Mouse (Mus musculus) large intestine, adult 2 months (tissue): ENCODE measurements around the gene Scrn2. TPM values are rescaled to one million over a fixed set of nuclear protein-coding genes. Genes with fewer than 3 reads are reported as not detected.
A peak's percentile ranks its signal among the peaks of the same experiment; 100 is the strongest.

Experiments
- DNase-seq: peaks from one replicate; pipeline ENCODE4 v3.0.0-alpha.2; 2012; ENCODE audit warnings: low read depth, low spot score
- WGBS: fragments of 180-500 bp; shearing (Covaris S2); methylation state at CpG from one replicate; pipeline ENCODE4 v1.1.7; 2018; 5-methylcytosine and 5-hydroxymethylcytosine counted together
- polyA plus RNA-seq: library from polyadenylated mRNA; depleted of rRNA; stranded (reverse); fragments of >200 nt; gene quantifications from 2 replicates; pipeline ENCODE4 v1.2.3, GENCODE M21; 2012; rRNA removed

Gene Scrn2
- 32.1 and 38.6 TPM in 2 replicates for polyA plus RNA-seq

- DNase-seq, result peak; percentile 70
- WGBS, result 1% methylated on average over 25 of the region's 25 CpGs
Observed at GRCm38 (mm10) chr11:97029686-97030417, at the start of gene Scrn2. TSS of gene Scrn2 (plus strand) at chr11:97029938.

DNA sequence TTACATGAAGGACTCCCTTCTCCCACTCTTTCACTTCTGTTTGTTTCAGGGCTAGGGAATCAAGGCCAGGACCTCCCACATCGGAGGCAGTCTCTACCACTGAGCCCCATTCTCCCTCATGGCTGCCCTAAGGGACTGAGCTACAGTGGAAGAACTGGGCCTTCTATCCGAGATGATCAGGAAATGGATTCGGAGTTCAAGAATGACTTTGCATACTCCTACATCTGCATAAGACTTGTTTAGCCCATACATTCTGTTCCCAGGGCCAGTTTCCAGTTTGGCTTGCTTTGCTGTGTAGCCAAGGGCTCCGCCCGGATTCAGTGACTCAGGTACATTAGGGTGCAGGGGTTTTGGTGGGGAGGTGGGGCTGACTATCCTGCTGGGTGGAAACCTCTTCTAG is 49.7 kb upstream of the Scrn2 start:
- DNase-seq, result no peak
- WGBS, result 83% methylated on average over 5 of the region's 5 CpGs

GRCm38 (mm10) chr11:96981461-96981860 is 48.3 kb upstream of the Scrn2 start:
- no peak for DNase-seq
- WGBS, result 71% methylated on average over 15 of the region's 15 CpGs

GRCm38 (mm10) chr11:96982355-96982754 is 47.4 kb upstream of the Scrn2 start:
- peak; percentile 52 for DNase-seq

DNA sequence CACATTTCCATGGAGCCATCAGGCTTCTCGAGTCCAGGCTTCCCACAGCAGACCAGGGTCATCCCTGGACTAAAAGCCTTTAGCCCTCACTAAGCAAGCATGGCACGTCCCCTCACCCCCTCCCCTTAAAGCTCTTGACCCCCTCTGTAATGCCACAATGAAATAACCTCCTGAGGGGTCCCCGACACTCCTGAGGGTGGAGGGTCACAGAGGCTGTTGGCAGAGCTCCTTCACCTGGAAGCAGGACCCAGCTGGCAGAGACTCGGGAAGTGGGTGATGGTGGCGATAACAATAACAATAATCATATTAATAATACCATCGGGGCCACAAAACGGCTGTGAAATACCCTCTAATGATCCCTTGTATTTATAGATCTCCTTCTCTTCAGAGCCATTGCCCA is 46.9 kb upstream of the Scrn2 start, which contains the start of gene Sp2:
Gene Sp2 (minus strand): TSS at position 101 of the 400 bp plus-strand sequence.
- no peak for DNase-seq
- WGBS, result 73% methylated on average over 7 of the region's 7 CpGs

More at GRCm38 (mm10) chr11:96982355-96982754, 47.4 kb upstream of the Scrn2 start:
- WGBS, result 1% methylated on average over 7 of the region's 7 CpGs

DNA sequence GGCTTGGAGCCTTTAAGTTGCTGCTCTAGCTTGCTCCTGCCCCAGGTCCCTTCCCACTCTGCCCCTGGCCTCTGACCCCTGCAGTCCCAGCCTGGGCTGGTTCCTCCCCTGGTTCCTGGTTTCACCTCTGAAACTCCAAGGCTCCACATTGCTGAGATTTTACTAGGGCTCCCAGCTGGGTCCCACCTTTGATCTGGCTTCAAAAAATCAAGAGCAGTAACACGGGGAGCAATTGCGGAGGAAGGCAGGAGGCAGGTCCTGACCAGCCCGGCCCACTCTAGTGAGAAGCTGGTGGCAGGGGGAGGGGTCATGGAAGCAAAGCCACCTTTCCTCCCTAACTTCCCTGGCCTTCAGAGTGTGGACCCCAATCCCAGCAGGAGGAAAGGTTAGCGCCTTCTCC is 44.8 kb upstream of the Scrn2 start:
- 51% methylated on average over 4 of the region's 4 CpGs for WGBS
- DNase-seq, result no peak

DNA sequence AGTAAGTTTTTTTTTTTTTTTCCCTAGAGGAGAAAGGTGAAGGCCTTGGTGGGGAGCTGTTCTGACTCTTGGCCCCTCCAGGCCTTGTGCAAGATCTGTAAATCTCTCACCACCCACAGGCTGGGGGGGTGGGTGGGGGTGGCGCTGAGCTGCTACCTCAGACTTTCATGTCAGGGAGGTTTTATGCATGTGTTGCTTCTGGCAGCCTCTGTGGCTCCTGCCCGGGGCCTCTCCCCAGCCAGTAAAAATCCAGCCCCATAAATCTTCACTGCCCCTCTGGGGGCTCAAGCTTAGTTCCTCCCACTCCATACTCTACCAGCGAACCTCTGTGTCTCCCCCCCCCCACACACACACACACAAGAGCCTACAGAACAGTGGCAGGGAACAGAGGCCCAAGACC is 43.3 kb upstream of the Scrn2 start:
- no peak for DNase-seq
- WGBS, result 30% methylated on average over 3 of the region's 3 CpGs

DNA sequence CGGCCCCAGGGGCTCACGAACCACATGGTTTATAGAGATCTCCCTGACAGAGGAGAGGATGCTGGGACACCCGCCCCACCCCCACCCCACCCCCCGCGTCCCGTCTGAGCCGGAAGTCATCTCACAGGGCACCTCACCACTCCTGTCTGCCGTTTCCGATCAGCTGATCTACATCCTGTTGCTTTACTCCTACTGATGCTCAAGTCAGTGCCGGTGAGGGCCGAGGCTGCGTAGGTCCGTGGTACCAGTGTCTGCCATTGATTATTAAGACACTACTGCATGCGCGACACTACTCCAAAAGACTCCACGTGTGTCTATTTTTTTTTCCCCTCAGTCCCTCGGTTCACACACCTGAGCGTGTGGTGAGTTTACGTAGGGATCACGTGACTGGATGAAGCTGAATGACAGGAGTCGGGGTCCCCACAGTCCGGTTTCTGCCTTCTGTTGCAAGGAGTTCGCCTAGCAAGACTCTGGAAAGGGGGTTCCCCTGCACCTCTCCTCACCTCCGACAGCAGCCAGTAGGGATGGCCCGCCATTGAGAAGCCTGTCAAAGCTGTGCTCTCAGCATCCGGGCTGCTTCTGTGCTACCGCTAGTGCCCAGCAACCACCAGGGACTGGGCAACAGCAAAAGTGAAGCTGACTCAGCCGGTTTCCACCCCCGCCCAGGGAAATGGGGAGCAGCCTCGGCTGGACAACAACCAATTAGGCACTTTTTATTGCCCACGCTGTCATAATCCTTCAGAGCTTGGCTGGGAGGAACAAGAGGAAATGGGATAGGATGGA is 41.7 kb upstream of the Scrn2 start:
- peak; percentile 46 for DNase-seq
- WGBS, result 8% methylated on average over 31 of the region's 31 CpGs

DNA sequence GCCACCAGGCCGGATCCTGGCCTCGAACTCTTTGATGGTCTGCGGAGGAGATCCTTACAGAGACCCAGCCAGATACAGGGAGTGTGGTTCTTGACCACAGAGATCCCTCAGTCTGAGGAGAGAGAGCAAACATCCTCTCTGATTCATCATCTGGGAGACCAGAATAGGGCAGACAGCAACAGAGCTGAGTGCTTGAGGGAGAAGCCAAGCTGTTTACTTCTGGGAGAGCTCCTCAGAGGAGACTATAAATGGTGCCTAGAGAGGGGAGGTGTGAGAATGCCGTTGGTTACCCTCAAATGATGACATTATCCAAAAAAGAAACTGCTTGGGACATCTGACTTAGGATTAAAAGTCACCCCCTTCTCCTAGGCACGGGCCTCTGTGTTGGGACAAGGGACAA is 38.2 kb upstream of the Scrn2 start:
- DNase-seq, result no peak
- WGBS, result 70% methylated on average over 5 of the region's 5 CpGs

DNA sequence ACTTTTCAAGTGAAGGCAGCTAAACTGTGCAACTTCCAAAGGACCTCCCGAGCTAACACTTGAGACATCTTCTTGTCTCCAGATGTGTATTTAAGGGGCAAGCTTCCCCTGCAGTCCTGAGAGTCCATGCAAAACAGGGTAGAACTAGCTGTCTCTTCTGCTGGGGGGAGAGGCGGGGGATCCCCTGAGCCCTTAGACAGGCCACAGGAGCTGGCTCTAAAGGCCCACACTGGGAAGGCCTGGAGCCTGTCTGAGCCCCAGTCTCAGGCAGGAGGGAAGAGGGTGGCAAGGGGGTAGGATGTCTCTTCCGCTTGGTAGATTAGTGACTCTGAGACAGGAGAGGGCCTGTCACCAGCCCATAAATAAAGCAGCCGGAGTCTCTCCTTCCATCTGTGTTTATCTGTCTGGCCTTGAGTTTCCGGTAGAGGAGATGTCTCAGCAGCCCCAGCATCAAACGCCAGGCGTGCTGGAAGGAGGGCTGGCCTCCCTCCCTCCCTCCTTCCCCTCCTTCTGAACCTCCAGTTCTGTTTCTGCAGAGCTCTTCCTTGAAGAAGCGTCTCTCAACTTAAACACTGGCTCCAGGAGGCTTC is 36.9 kb upstream of the Scrn2 start:
- no peak for DNase-seq
- 49% methylated on average over 8 of the region's 8 CpGs for WGBS

DNA sequence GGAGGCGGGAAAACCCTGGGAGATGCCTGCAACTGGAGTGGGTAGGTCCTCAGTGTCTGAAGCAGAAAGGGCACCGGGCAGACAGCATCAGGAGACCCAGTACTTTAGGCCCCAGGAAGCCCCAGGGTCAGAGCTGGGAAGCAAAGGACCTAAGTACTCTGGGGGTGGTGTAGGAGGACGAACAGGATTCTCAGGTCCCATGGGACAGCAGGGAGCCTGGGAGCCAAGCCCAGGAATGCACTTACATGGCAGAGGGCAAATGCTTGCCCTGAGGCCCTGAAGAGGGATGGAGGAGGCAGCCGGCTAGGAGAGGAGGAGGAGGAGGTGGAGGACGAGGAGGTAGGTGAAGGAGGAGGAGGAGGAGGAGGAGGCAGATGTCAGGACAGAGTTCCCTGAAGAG is 34.7 kb upstream of the Scrn2 start:
- WGBS, result 47% methylated on average over 5 of the region's 5 CpGs

GRCm38 (mm10) chr11:96995836-96996772 is 33.6 kb upstream of the Scrn2 start:
- no peak for DNase-seq

More for the DNA sequence above, 34.7 kb upstream of the Scrn2 start:
- DNase-seq, result no peak

GRCm38 (mm10) chr11:96996773-96997379 is 32.9 kb upstream of the Scrn2 start:
- WGBS, result 30% methylated on average over 17 of the region's 17 CpGs
- no peak for DNase-seq

More at GRCm38 (mm10) chr11:96995836-96996772, 33.6 kb upstream of the Scrn2 start:
- WGBS, result 80% methylated on average over 15 of the region's 15 CpGs

DNA sequence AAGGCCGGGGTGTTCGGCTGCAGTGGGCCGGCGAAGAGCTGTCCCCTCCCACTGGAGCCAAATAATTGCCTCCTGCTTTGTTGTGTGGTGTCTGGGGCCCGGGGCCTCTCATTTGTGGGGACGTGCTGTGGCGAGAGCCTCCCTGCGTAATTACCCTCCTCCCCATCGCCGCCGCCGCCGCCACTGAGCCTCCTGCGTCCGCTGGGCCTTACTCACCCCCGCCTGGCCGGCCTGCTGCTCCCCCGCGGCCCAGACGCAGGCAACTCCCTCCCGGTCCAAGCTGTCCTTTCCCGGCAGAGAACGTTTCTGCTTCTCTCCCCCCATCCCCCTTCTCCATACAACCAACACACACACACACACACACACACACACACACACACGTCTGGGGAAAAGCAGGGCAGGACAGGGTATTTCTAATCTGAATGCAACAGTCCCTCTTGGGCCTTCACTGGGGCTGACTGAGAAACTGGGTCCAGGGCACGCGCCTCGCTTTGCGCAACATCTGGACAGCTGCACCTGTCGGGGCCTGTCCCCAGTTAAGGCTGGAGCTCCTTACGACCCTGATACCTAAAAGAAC is 32.3 kb upstream of the Scrn2 start:
- WGBS, result 12% methylated on average over 30 of the region's 30 CpGs
- no peak for DNase-seq

DNA sequence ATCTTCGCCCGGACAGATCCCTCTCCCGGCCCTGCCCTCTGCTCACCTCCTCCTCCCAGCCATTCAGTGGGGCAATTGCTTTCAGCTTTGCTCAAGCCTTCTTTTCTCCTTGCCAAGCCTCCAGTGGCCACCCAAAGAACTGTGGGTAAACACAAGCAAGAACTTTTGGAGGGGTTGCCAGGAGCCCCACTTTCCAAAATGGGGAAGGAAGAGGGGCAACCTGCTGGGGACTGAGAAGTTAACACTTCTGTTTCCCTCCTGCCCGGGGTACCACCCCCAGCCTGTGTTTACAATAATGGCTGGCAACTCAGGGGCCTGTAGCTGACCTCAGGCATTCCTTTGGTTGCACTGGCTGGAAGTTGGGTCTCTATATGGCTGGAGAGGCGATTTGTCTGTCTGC is 26.6 kb upstream of the Scrn2 start:
- 44% methylated on average over 5 of the region's 5 CpGs for WGBS
- no peak for DNase-seq

GRCm38 (mm10) chr11:97007093-97007794 is 22.5 kb upstream of the Scrn2 start:
- DNase-seq, result no peak
- 60% methylated on average over 9 of the region's 9 CpGs for whole genome bisulfite sequencing

- no peak for DNase-seq
- 59% methylated on average over 8 of the region's 8 CpGs for WGBS
Observed at GRCm38 (mm10) chr11:97009198-97009790, 20.4 kb upstream of the Scrn2 start.
